9 mouse cellular contexts compared by ENCODE assay signal in genomic region chr2:30651831-30652230, GRCm38 (mm10). TPM values are rescaled to one million over a fixed set of nuclear protein-coding genes. Genes with fewer than 3 reads are reported as not detected.
A peak's percentile ranks its signal among the peaks of the same experiment; 100 is the strongest.
DNase-seq lines count a peak whose midpoint lies in the region; ATAC-seq and TF ChIP-seq lines count a peak whose summit lies in the region.
"Had no signal": no experiment of that assay in that cellular context is flagged by ENCODE, and none has a peak within 500 bp of the region (broad histone marks: within the 10 kb centered on the region; RNA-seq: fewer than 3 reads in every experiment).

No protein-coding gene starts in this region.

- no peaks in the 10 kb centered on the region for H3K9me3 ChIP-seq in kidney, embryonic 16.5 days (ENCODE audit: low read length)
- no peaks in the 10 kb centered on the region for H3K9me3 ChIP-seq in forebrain, embryonic 12.5 days
- no peaks in the 10 kb centered on the region for H3K9me3 ChIP-seq in hindbrain, postnatal 0 days (ENCODE audit: low read length)
- H3K9me3 ChIP-seq in neural tube, embryonic 14.5 days (ENCODE audit: control insufficient read depth, low read length) = no peaks in the 10 kb centered on the region
- H3K9me3 ChIP-seq: liver, embryonic 15.5 days had no signal

- no peaks in the 10 kb centered on the region for H3K27me3 ChIP-seq in kidney, embryonic 16.5 days (ENCODE audit: insufficient read depth, low read length)
- H3K27me3 ChIP-seq in forebrain, embryonic 12.5 days = no peaks in the 10 kb centered on the region
- H3K27me3 ChIP-seq in hindbrain, postnatal 0 days (ENCODE audit: insufficient read depth, low read length) = no peaks in the 10 kb centered on the region
- no peaks in the 10 kb centered on the region for H3K27me3 ChIP-seq in neural tube, embryonic 14.5 days (ENCODE audit: control insufficient read depth, insufficient read depth, low read length)

- no peak for DNase-seq in kidney, postnatal 14 days
- DNase-seq in hindbrain, postnatal 0 days (ENCODE audit: low spot score) = no peak
- DNase-seq in adrenal gland, postnatal 25 days = no peak
- no peak for DNase-seq in left cerebral cortex, adult 11 months (ENCODE audit: low spot score)
- DNase-seq in cerebellum, adult 11 months = no peak

- WGBS in kidney, embryonic 16.5 days = 100% methylated on average over 1 of the region's 1 CpGs
- WGBS in forebrain, embryonic 12.5 days = 87% methylated on average over 1 of the region's 1 CpGs
- WGBS in hindbrain, postnatal 0 days = 100% methylated on average over 1 of the region's 1 CpGs
- WGBS in neural tube, embryonic 14.5 days = 92% methylated on average over 1 of the region's 1 CpGs

- no peak for TF ChIP-seq CTCF in hindbrain, postnatal 0 days (IDR thresholded peaks at IDR 0.05; ENCODE audit: low read depth)

- peaks cover 52% of the 10 kb centered on the region for H3K4me1 ChIP-seq in kidney, embryonic 16.5 days (ENCODE audit: insufficient read depth, low read length)
- H3K4me1 ChIP-seq in forebrain, embryonic 12.5 days = peaks cover 86% of the 10 kb centered on the region
- H3K4me1 ChIP-seq in hindbrain, postnatal 0 days (ENCODE audit: insufficient read depth, low read length) = peaks cover 32% of the 10 kb centered on the region
- H3K4me1 ChIP-seq in neural tube, embryonic 14.5 days (ENCODE audit: control insufficient read depth, insufficient read depth, low read length) = peaks cover 53% of the 10 kb centered on the region

- ATAC-seq in kidney, embryonic 16.5 days (ENCODE audit: low FRiP score, low TSS enrichment) = no peak
- ATAC-seq in forebrain, embryonic 12.5 days (ENCODE audit: low FRiP score) = no peak
- ATAC-seq in hindbrain, postnatal 0 days = no peak
- no peak for ATAC-seq in neural tube, embryonic 14.5 days (ENCODE audit: low read depth)

- no peaks in the 10 kb centered on the region for H3K36me3 ChIP-seq in kidney, embryonic 16.5 days (ENCODE audit: insufficient read depth, low read length)
- H3K36me3 ChIP-seq in forebrain, embryonic 12.5 days (replicated peaks) = no peaks in the 10 kb centered on the region
- H3K36me3 ChIP-seq in hindbrain, postnatal 0 days (ENCODE audit: insufficient read depth, low read length) = no peaks in the 10 kb centered on the region
- no peaks in the 10 kb centered on the region for H3K36me3 ChIP-seq in neural tube, embryonic 14.5 days (ENCODE audit: control insufficient read depth, insufficient read depth, low read length)
- H3K36me3 ChIP-seq: liver, embryonic 15.5 days had no signal

- H3K4me3 ChIP-seq in kidney, embryonic 16.5 days (ENCODE audit: low read length) = no peak overlapping the region
- H3K4me3 ChIP-seq in forebrain, embryonic 12.5 days (replicated peaks) = no peak overlapping the region
- H3K4me3 ChIP-seq in hindbrain, postnatal 0 days (ENCODE audit: low read length) = no peak overlapping the region
- H3K4me3 ChIP-seq in neural tube, embryonic 14.5 days (ENCODE audit: low read depth, low read length) = no peak overlapping the region
- H3K4me3 ChIP-seq: liver, embryonic 15.5 days had no signal

- peak overlapping the region; percentile 94 for H3K27ac ChIP-seq in kidney, embryonic 16.5 days (ENCODE audit: low read length)
- peak overlapping the region; percentile 95 for H3K27ac ChIP-seq in forebrain, embryonic 12.5 days
- H3K27ac ChIP-seq in hindbrain, postnatal 0 days = peak overlapping the region; percentile 86; the same call in 1 of the 2 replicates
- H3K27ac ChIP-seq in neural tube, embryonic 14.5 days (ENCODE audit: low read depth, low read length) = peak overlapping the region; percentile 97
- H3K27ac ChIP-seq: liver, embryonic 15.5 days had no signal

- no peak overlapping the region for H3K4me2 ChIP-seq in kidney, embryonic 16.5 days (replicated peaks; ENCODE audit: low read depth, low read length)
- no peak overlapping the region for H3K4me2 ChIP-seq in forebrain, embryonic 12.5 days
- H3K4me2 ChIP-seq in hindbrain, postnatal 0 days (ENCODE audit: low read depth, low read length) = no peak overlapping the region
- no peak overlapping the region for H3K4me2 ChIP-seq in neural tube, embryonic 14.5 days (ENCODE audit: low read depth, low read length)
- H3K4me2 ChIP-seq: liver, embryonic 15.5 days had no signal

- 0 out of 2 replicates have a peak overlapping the region, but pooled peaks have one; percentile 60 for H3K9ac ChIP-seq in kidney, embryonic 16.5 days (replicated peaks; ENCODE audit: low read length)
- no peak overlapping the region for H3K9ac ChIP-seq in forebrain, embryonic 12.5 days
- H3K9ac ChIP-seq in hindbrain, postnatal 0 days (replicated peaks; ENCODE audit: low read length) = no peak overlapping the region
- H3K9ac ChIP-seq in neural tube, embryonic 14.5 days (replicated peaks; ENCODE audit: low read depth, low read length) = no peak overlapping the region
- H3K9ac ChIP-seq: liver, embryonic 15.5 days had no signal

RNA-seq across cellular contexts. Expression of gene Cstad, which starts 57.0 kb away (rescaled TPM):
- polyA plus RNA-seq in kidney, embryonic 16.5 days (2015; fragmentation: Nextera tagmentation; extraction: Ambion mirVana) = 1.5 and 2.5 TPM in 2 replicates
- 0.47 and 0.67 TPM in 2 replicates for polyA plus RNA-seq in forebrain, embryonic 12.5 days (2016; fragmentation: Nextera tagmentation; extraction: Ambion mirVana)
- total RNA-seq in hindbrain, postnatal 0 days (2014; rRNA removed) = 1.3 and 4.6 TPM in 2 replicates
- 0.54 TPM in 1 of 2 replicates, not detected in the other for polyA plus RNA-seq in hindbrain, postnatal 0 days (2015; fragmentation: Nextera tagmentation; extraction: Ambion mirVana)
- polyA plus RNA-seq in neural tube, embryonic 14.5 days (2014; fragmentation: Nextera tagmentation; extraction: Ambion mirVana) = 1.2 and 1.3 TPM in 2 replicates
- total RNA-seq in adrenal gland, postnatal 25 days (2021) = 1.6 and 4.4 TPM in 2 replicates
- polyA plus RNA-seq: liver, embryonic 15.5 days had no signal
